Mouse (Mus musculus) lung, embryonic 16.5 days (tissue): ENCODE measurements around the gene Gm10697. TPM values are rescaled to one million over a fixed set of nuclear protein-coding genes. Genes with fewer than 3 reads are reported as not detected.
"Not testable (repeated sequence)": the region's sequence is repeated elsewhere in the genome, so short reads cannot be mapped to it uniquely, and the experiment has no call there.

Source experiments
- ATAC-seq: fragments of 200-750 bp; cut with Nextera tagmentation; 2 replicates; pipeline ENCODE4 v1.8.0; 2017; ENCODE audit warnings: low read depth, mild to moderate bottlenecking, moderate library complexity
- H3K27ac ChIP-seq: fragments of 300-500 bp; sonication (generic); 2 replicates; pipeline ENCODE4 v1.5.1; 2014; ENCODE audit warnings: mild to moderate bottlenecking, control low read depth, low read length
- H3K27me3 ChIP-seq: fragments of 300-500 bp; sonication (generic); 2 replicates; pipeline ENCODE4 v1.6.1; 2014; ENCODE audit warnings: low read depth, low read length, mixed read lengths; ENCODE audit not compliant: control insufficient read depth, insufficient read depth
- H3K36me3 ChIP-seq: fragments of 300-500 bp; sonication (generic); 2 replicates; pipeline ENCODE4 v1.6.1; 2014; ENCODE audit warnings: low read length; ENCODE audit not compliant: control insufficient read depth, insufficient read depth
- H3K4me1 ChIP-seq: fragments of 300-500 bp; sonication (generic); replicated peaks from 2 replicates; pipeline ENCODE4 v1.6.1; 2014; ENCODE audit warnings: low read length, mixed read lengths; ENCODE audit not compliant: control insufficient read depth, insufficient read depth
- H3K4me2 ChIP-seq: fragments of 300-500 bp; sonication (generic); 2 replicates; pipeline ENCODE4 v1.6.1; 2014; ENCODE audit warnings: low read depth, low read length, control low read depth
- H3K4me3 ChIP-seq: fragments of 300-500 bp; sonication (generic); 2 replicates; pipeline ENCODE4 v1.5.1; 2014; ENCODE audit warnings: mild to moderate bottlenecking, low read length, control low read depth
- H3K9ac ChIP-seq: fragments of 300-500 bp; sonication (generic); 2 replicates; pipeline ENCODE4 v1.6.1; 2014; ENCODE audit warnings: low read length, control low read depth
- H3K9me3 ChIP-seq: fragments of 300-500 bp; sonication (generic); 2 replicates; pipeline ENCODE4 v1.6.1; 2016; ENCODE audit warnings: low read length; ENCODE audit not compliant: control insufficient read depth
- WGBS: fragments of 180-500 bp; shearing (Covaris S2); extraction: QIAGEN DNeasy Blood & Tissue Kit; methylation state at CpG from one replicate; pipeline ENCODE4 v1.1.7; 2014; 5-methylcytosine and 5-hydroxymethylcytosine counted together
- polyA plus RNA-seq: library from polyadenylated mRNA; unstranded; fragments of >200 nt; fragmentation: Nextera tagmentation; extraction: Ambion mirVana; gene quantifications from 2 replicates; pipeline ENCODE4 v1.2.1, GENCODE M21; 2015

Gm10697 gene
- not detected in 2 replicates for polyA plus RNA-seq

DNA sequence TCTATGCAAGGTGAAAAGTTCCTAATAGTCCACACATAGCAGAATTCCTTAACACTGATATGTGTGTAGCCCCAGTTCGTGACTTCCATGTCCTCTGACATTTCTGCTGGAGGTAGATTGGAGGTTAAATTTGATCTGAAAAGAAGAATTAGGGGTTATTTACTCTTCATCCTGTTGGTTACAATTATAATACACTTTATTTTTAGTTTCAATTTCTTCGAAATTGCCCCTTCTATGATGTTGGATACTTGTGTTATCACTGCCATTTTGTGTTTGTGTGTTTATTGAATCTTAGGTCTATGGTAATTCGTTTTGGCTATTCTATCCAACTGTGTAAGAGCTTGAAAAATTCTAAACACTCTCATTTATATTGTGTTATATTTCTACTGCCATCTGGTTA is at the start of gene Gm10697:
Gene Gm10697, minus strand, starts transcription at position 101 of the 400 bp plus-strand sequence.
- not testable (repeated sequence) for H3K9ac ChIP-seq, H3K27me3 ChIP-seq, H3K9me3 ChIP-seq

DNA sequence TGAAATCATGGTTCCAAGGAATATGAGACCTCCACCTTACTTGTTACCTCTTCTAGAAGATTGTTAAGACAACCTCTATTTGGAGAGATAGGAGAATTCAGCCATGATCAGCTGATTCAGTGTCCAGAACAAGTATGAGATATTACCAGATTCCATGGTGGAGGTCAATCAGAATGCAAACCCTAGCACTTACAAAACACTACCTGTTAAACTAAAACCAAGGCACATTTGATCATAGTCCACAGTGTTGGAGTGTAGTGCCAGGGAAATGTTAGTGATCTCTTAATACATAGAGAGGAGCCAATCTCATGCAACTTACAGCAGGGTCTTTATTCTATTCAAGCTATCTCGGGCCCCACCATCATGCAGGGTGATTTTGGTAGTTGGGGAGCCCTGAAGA is 42.6 kb upstream of the Gm10697 start:
- not testable (repeated sequence) for H3K4me3 ChIP-seq, H3K27ac ChIP-seq, H3K4me2 ChIP-seq, H3K9me3 ChIP-seq, ATAC-seq, H3K27me3 ChIP-seq, H3K36me3 ChIP-seq, H3K4me1 ChIP-seq, H3K9ac ChIP-seq
- WGBS = 53% methylated on average over 1 of the region's 1 CpGs

More for the DNA sequence above, at the start of gene Gm10697:
- H3K4me1 ChIP-seq, ATAC-seq, H3K36me3 ChIP-seq, H3K4me3 ChIP-seq, H3K27ac ChIP-seq, H3K4me2 ChIP-seq: not testable (repeated sequence)
- WGBS = 55% methylated on average over 1 of the region's 3 CpGs

DNA sequence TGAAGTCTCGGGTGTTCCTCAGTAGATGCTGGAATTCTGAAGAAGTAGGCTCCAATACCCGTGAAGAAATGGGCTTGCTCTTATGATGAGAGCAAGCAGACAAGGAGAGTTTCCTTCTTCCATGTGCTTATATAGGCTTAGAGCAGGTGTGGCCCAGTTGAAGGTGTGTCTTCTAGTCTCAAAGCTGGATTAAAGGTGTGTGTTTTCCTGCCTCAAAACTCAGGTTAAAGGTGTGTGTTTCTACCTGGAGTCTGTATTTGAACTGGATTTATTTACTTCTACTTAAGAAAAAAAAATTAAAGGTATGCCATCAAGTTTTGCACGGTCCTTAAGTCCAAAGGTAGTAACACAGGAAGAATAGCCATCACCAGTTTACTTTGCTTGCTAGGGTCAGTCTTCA is 17.7 kb downstream of the Gm10697 start, which contains the start of gene Gm9125:
Gene Gm9125, minus strand, starts transcription at position 101 of the 400 bp plus-strand sequence.
- not testable (repeated sequence) for H3K36me3 ChIP-seq, H3K9me3 ChIP-seq, H3K27me3 ChIP-seq, H3K4me1 ChIP-seq, H3K9ac ChIP-seq, ATAC-seq, H3K27ac ChIP-seq, H3K4me3 ChIP-seq, H3K4me2 ChIP-seq
- WGBS = 51% methylated on average over 1 of the region's 3 CpGs

DNA sequence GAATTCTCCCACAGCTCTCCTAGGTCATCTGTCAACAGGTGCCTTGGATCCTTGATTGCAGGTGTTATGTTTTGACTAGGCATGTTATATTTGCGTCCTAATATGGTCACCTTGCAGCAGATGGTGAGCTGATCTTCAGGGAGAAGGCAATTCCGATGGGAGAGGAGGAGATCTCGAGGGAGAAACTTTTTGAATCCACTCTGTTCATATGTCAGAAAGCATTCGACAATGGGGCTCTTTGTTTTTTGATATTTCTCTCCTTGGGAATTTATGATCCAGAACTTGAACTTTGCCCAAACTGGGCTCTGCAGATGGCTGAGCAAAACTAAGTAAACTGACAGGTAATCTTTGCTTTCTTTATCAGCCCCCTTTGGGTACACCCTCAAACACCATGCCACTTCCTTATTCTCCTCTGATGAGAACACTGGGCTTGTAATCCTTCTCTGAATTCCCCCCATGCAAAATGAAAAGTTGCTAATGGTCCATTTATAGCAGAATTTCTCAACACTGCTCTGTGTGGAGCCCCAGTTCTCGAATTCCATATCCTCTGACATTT is 22.8 kb downstream of the Gm10697 start:
- not testable (repeated sequence) for H3K4me1 ChIP-seq, H3K27me3 ChIP-seq, H3K4me2 ChIP-seq, ATAC-seq, H3K36me3 ChIP-seq, H3K27ac ChIP-seq, H3K9ac ChIP-seq, H3K9me3 ChIP-seq, H3K4me3 ChIP-seq
- no CpG with 5 or more reads among the region's 5 CpGs for WGBS

- not testable (repeated sequence) for H3K4me2 ChIP-seq, ATAC-seq, H3K4me1 ChIP-seq, H3K4me3 ChIP-seq, H3K27me3 ChIP-seq, H3K9me3 ChIP-seq, H3K36me3 ChIP-seq, H3K9ac ChIP-seq, H3K27ac ChIP-seq
- WGBS = 78% methylated on average over 1 of the region's 1 CpGs
Measured at GRCm38 (mm10) chr3:94038241-94038640, 34.2 kb downstream of the Gm10697 start.

DNA sequence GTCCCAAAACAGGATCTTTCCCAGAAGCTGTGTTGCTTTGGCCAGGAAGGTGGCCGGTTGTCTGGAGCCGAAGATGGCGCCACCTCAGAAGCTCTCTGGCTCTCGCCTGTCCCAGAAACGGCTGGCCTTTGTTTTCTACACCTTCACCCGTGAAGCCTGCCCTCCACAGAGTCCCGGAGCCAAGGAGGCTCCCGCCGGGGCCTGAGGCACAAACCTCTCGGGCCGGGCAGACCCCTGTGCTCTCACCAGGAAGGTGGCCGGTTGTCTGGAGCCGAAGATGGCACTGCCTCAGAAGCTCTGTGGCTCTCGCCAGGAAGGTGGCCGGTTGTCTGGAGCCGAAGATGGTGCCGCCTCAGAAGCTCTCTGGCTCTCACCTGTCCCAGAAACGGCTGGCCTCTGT is 38.0 kb downstream of the Gm10697 start:
- not testable (repeated sequence) for H3K4me3 ChIP-seq, H3K4me1 ChIP-seq, H3K36me3 ChIP-seq, ATAC-seq, H3K9ac ChIP-seq, H3K4me2 ChIP-seq, H3K27ac ChIP-seq, H3K9me3 ChIP-seq, H3K27me3 ChIP-seq
- WGBS = 88% methylated on average over 15 of the region's 18 CpGs

Other genes starting within 250 kb of the Gm10697 start
- gene Tdpoz3, start 246.6 kb downstream of the Gm10697 start, polyA plus RNA-seq = not detected in 2 replicates
- gene Gm9117, start 129.1 kb downstream of the Gm10697 start, polyA plus RNA-seq = not detected in 2 replicates
- not detected in 2 replicates for gene Tdpoz5, start 111.3 kb downstream of the Gm10697 start, polyA plus RNA-seq
- gene Gm9125, start 17.8 kb downstream of the Gm10697 start, polyA plus RNA-seq = not detected in 2 replicates
- gene Gm10696, start 105.5 kb upstream of the Gm10697 start, polyA plus RNA-seq = not detected in 2 replicates
- gene Gm5286, start 124.1 kb upstream of the Gm10697 start, polyA plus RNA-seq = not detected in 2 replicates
- gene Gm4778, start 191.4 kb upstream of the Gm10697 start, polyA plus RNA-seq = not detected in 2 replicates
- gene Them4, start 237.4 kb upstream of the Gm10697 start, polyA plus RNA-seq = 10.2 TPM in 2 replicates